Mouse (Mus musculus) testis, adult 2 months (tissue): Measurements from ENCODE around the gene Oxnad1.

Experiments used
- CTCF ChIP-seq: fragments of 200-500 bp; IDR thresholded peaks from 2 replicates; pipeline ENCODE4 v1.5.1; 2012; ENCODE audit warnings: low read depth, mild to moderate bottlenecking, inconsistent platforms, low read length, moderate library complexity; ENCODE audit not compliant: control insufficient read depth, insufficient read depth, insufficient replicate concordance
- POLR2A ChIP-seq: fragments of 200-500 bp; IDR thresholded peaks from 2 replicates; pipeline ENCODE4 v1.6.1; 2012; ENCODE audit warnings: low read depth, mild to moderate bottlenecking, inconsistent platforms, low read length, moderate library complexity; ENCODE audit not compliant: control insufficient read depth

DNA sequence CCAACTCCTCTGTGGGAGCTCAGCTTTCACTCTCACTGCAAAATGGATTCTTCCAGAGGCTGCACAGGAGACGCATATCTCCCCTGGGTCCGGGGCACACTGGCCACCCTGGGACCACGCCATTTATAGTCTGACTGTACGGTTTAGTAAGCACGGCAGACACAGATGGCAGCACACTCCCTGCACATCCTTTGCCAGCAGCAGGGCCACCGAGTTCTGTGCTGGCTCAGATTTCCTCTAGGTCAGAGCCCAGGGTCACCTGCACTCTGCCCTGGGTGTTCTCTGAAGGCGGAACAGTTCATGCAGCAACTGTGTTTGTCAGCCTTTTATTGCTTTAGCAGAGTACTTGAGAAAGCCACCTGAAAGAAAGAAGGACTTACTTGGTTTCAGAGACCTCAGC lies 11.3 kb upstream of the Oxnad1 start:
- no peak for TF ChIP-seq CTCF
- no peak for TF ChIP-seq POLR2A
